Mouse (Mus musculus) hindbrain, embryonic 15.5 days (tissue): ENCODE measurements around the gene Mstn. TPM values are rescaled to one million over a fixed set of nuclear protein-coding genes. Genes with fewer than 3 reads are reported as not detected.

ENCODE experiments used
- ATAC-seq: fragments of 200-750 bp; cut with Nextera tagmentation; 2 replicates; pipeline ENCODE4 v1.8.0; 2017; ENCODE audit warnings: low read depth, moderate number of reproducible peaks, moderate TSS enrichment; ENCODE audit not compliant: low FRiP score
- H3K27ac ChIP-seq: fragments of 300-500 bp; sonication (generic); replicated peaks from 2 replicates; pipeline ENCODE4 v1.5.1; 2015; ENCODE audit warnings: mild to moderate bottlenecking, inconsistent platforms
- H3K27me3 ChIP-seq: fragments of 300-500 bp; sonication (generic); 2 replicates; pipeline ENCODE4 v1.6.1; 2015; ENCODE audit warnings: control low read depth, inconsistent platforms
- H3K36me3 ChIP-seq: fragments of 300-500 bp; sonication (generic); 2 replicates; pipeline ENCODE4 v1.6.1; 2015; ENCODE audit warnings: control low read depth, inconsistent platforms
- H3K4me1 ChIP-seq: fragments of 300-500 bp; sonication (generic); replicated peaks from 2 replicates; pipeline ENCODE4 v1.6.1; 2015; ENCODE audit warnings: control low read depth, inconsistent platforms
- H3K4me2 ChIP-seq: fragments of 300-500 bp; sonication (generic); 2 replicates; pipeline ENCODE4 v1.6.1; 2015; ENCODE audit warnings: moderate library complexity, mild to moderate bottlenecking, inconsistent platforms
- H3K4me3 ChIP-seq: fragments of 300-500 bp; sonication (generic); 2 replicates; pipeline ENCODE4 v1.5.1; 2015; ENCODE audit warnings: mild to moderate bottlenecking, inconsistent platforms
- H3K9ac ChIP-seq: fragments of 300-500 bp; sonication (generic); 2 replicates; pipeline ENCODE4 v1.6.1; 2015; ENCODE audit warnings: inconsistent platforms
- H3K9me3 ChIP-seq: fragments of 300-500 bp; sonication (generic); 2 replicates; pipeline ENCODE4 v1.6.1; 2016; ENCODE audit warnings: control low read depth, inconsistent platforms
- WGBS: fragments of 180-500 bp; shearing (Covaris S2); methylation state at CpG from one replicate; pipeline ENCODE4 v1.1.7; 2015; 5-methylcytosine and 5-hydroxymethylcytosine counted together
- polyA plus RNA-seq: library from polyadenylated mRNA; unstranded; fragments of >200 nt; fragmentation: Nextera tagmentation; extraction: Ambion mirVana; gene quantifications from 2 replicates; pipeline ENCODE4 v1.2.1, GENCODE M21; 2015

Gene Mstn
- polyA plus RNA-seq, 1 experiment from 2014 or later: 0.21 TPM

DNA sequence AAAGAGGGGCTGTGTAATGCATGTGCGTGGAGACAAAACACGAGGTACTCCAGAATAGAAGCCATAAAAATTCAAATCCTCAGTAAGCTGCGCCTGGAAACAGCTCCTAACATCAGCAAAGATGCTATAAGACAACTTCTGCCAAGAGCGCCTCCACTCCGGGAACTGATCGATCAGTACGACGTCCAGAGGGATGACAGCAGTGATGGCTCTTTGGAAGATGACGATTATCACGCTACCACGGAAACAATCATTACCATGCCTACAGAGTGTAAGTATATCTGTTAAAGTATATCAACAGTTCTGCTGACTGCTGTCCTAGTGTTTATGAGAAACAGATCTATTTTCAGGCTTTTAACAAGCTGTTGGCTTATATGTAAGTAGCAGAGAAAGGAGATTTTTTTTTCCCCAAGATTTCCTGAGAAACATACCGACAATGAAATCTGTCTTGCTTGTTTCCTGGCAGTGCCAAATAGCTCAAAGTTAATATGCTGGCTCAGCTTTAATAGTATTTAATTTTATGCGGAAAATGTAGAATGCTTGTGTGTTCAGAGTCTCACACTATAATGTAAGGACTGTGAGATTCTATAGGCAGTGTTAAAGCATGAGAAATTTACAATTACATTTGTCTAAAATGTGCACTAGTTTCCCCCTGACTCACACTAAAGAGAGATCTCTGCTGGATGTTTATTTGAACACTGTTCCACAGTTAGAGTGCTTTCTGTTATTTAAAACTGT is 600 bp downstream of the Mstn start:
- WGBS: 43% methylated on average over 13 of the region's 13 CpGs
- Histone ChIP-seq H3K9me3 (no peaks in the 10 kb centered on the region), H3K36me3 (no peaks in the 10 kb centered on the region), H3K27me3 (no peaks in the 10 kb centered on the region), H3K4me1 (peaks cover 14% of the 10 kb centered on the region), H3K4me3 (peak overlapping the region; percentile 7), H3K4me2 (peak overlapping the region; percentile 35), H3K9ac (no peak overlapping the region), H3K27ac (no peak overlapping the region)
- ATAC-seq: no peak

DNA sequence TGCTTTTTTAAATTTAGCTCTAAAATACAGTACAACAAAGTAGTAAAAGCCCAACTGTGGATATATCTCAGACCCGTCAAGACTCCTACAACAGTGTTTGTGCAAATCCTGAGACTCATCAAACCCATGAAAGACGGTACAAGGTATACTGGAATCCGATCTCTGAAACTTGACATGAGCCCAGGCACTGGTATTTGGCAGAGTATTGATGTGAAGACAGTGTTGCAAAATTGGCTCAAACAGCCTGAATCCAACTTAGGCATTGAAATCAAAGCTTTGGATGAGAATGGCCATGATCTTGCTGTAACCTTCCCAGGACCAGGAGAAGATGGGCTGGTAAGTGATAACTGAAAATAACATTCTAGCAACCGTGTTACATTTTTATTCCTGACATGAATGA is 2.5 kb downstream of the Mstn start:
- Histone ChIP-seq H3K36me3 (no peaks in the 10 kb centered on the region), H3K4me2 (no peak overlapping the region), H3K4me1 (peaks cover 14% of the 10 kb centered on the region), H3K9me3 (no peaks in the 10 kb centered on the region), H3K4me3 (no peak overlapping the region), H3K27ac (no peak overlapping the region), H3K9ac (no peak overlapping the region), H3K27me3 (no peaks in the 10 kb centered on the region)
- no peak for ATAC-seq
- 90% methylated on average over 4 of the region's 4 CpGs for WGBS

DNA sequence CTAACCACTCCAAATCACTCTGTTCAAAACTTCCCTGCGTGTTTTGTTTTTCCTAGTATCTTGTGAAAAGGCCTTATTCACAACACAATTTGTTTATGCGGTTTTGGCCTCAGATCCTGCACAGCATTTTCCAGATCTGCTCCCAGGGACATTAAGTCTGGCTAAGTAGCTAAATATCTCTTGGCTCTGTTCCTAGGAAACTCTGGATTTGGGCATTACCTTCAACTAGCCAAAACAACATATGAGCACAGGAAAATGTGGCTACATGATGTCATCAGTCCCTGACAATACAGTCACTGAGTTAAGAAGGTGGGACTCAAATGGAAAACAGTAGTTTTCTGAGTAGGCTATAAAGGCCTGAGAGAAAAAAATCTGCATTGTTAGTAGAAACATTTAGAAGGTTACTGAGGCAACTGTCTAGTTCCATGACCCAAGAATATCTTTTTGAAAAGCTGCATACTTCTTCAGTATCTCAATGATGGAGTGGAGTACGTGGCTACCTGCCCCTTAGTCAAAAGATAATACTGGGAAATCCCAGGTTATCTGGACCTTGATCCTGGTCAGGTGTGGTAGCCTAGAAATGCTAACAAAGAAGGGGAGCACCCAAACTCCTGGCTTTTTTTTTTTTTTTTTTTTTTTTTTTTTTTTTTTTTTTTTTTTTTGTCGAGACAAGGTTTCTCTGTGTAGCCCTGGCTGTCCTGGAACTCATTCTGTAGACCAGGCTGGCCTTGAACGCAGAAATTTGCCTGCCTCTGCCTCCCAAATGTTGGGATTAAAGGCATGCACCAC is 8.5 kb downstream of the Mstn start:
- 84% methylated on average over 5 of the region's 5 CpGs for WGBS
- H3K36me3 ChIP-seq: no peaks in the 10 kb centered on the region
- no peak overlapping the region for H3K4me3 ChIP-seq
- ATAC-seq: no peak
- no peak overlapping the region for H3K9ac ChIP-seq
- H3K4me2 ChIP-seq: no peak overlapping the region
- no peaks in the 10 kb centered on the region for H3K4me1 ChIP-seq
- H3K27ac ChIP-seq: no peak overlapping the region
- H3K9me3 ChIP-seq: no peaks in the 10 kb centered on the region
- no peaks in the 10 kb centered on the region for H3K27me3 ChIP-seq

DNA sequence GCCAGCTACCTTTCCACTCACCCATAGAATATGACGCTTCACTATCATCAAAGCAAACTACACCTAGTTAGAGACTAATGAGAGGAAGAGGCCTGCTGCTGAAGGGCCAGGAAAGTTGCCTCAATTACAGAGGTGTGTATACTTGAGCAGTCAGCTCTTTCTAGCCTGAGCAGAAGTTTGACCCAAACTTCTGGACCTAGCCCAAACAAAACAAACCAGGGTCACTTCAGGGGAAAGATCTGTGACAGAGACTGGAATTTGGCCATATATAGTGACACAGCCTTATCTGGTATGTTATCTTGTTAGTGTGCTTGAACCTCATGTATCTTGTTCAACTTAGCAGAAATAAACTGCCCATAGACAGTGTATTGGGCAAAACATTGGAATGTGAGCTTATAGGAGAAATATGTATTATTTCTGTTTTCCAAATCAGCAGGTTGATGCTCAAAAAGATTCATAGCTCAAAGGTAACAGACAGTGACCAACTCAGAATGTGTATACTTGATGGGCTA is 9.3 kb downstream of the Mstn start:
- no peaks in the 10 kb centered on the region for H3K27me3 ChIP-seq
- no peak for ATAC-seq
- no peaks in the 10 kb centered on the region for H3K36me3 ChIP-seq
- no peak overlapping the region for H3K4me2 ChIP-seq
- H3K4me3 ChIP-seq: no peak overlapping the region
- no peak overlapping the region for H3K9ac ChIP-seq
- H3K9me3 ChIP-seq: no peaks in the 10 kb centered on the region
- H3K27ac ChIP-seq: no peak overlapping the region
- H3K4me1 ChIP-seq: no peaks in the 10 kb centered on the region
- WGBS: 94% methylated on average over 1 of the region's 1 CpGs

DNA sequence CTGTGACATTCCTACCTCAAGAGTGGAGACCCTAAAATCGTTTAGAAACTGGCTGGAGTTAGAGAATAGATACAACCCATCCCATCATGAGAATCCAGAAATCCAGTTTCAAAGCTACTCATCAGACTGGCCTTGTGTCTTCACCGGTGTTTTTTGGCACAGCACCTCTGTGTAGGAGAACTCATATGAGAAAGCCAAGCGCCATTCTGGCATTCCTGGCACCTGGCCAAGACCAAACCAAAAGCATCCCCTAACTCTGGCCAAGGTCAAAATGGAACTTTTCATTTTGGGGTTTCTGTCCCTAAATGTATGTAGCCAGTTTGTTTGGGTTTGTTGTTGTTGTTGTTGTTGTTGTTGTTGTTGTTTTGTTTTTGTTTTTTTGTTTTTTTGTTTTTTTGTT is 15.2 kb downstream of the Mstn start:
- H3K27me3 ChIP-seq: no peaks in the 10 kb centered on the region
- H3K9me3 ChIP-seq: no peaks in the 10 kb centered on the region
- H3K4me3 ChIP-seq: no peak overlapping the region
- WGBS: 81% methylated on average over 3 of the region's 3 CpGs
- H3K4me1 ChIP-seq: no peaks in the 10 kb centered on the region
- H3K9ac ChIP-seq: no peak overlapping the region
- H3K4me2 ChIP-seq: no peak overlapping the region
- ATAC-seq: no peak
- no peak overlapping the region for H3K27ac ChIP-seq
- no peaks in the 10 kb centered on the region for H3K36me3 ChIP-seq

DNA sequence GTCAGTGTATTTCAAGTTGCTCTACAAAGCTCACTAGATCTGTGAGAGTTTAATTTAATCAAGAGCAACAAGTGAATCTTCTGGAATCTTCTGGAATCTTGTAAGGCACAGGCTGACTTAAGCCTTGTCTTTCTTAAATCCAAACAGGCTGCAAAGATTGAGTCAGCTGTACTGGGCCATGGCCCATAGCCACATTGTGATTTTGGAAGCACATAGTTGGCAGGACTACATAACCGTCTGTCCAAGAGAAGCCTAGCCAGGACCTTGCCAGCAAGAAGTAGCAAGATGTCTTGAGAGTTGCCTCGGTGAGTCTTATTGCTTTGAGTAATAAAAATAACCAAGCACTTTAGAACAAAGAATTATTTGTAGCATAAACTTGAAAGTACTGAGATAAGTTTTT is 18.4 kb downstream of the Mstn start:
- H3K4me2 ChIP-seq: no peak overlapping the region
- WGBS: 91% methylated on average over 2 of the region's 2 CpGs
- H3K9me3 ChIP-seq: no peaks in the 10 kb centered on the region
- no peaks in the 10 kb centered on the region for H3K27me3 ChIP-seq
- H3K9ac ChIP-seq: no peak overlapping the region
- no peaks in the 10 kb centered on the region for H3K36me3 ChIP-seq
- H3K27ac ChIP-seq: no peak overlapping the region
- no peak for ATAC-seq
- no peak overlapping the region for H3K4me3 ChIP-seq
- H3K4me1 ChIP-seq: no peaks in the 10 kb centered on the region

DNA sequence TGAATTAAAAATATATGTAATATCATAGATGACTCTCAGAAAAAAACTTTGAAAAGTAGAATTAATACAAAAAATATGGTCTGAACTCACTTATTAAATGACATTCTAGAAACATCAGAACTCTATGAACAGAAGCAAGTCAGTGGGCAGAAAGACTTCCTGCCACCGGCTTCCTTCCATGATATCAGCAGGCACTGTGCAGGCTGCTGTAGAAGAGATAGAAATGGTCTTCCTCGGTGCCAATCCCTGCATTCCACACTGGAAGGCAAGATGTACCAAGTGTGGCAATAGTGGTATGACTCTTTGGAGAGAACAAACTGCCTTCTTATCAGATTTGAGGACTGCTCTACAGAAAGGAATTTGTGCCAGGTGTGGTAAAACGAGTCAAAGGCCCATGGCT is 19.2 kb downstream of the Mstn start:
- H3K4me2 ChIP-seq: no peak overlapping the region
- H3K4me3 ChIP-seq: no peak overlapping the region
- no peaks in the 10 kb centered on the region for H3K9me3 ChIP-seq
- H3K27me3 ChIP-seq: no peaks in the 10 kb centered on the region
- H3K9ac ChIP-seq: no peak overlapping the region
- no peak overlapping the region for H3K27ac ChIP-seq
- no peak for ATAC-seq
- WGBS: 87% methylated on average over 3 of the region's 3 CpGs
- no peaks in the 10 kb centered on the region for H3K4me1 ChIP-seq
- H3K36me3 ChIP-seq: no peaks in the 10 kb centered on the region

DNA sequence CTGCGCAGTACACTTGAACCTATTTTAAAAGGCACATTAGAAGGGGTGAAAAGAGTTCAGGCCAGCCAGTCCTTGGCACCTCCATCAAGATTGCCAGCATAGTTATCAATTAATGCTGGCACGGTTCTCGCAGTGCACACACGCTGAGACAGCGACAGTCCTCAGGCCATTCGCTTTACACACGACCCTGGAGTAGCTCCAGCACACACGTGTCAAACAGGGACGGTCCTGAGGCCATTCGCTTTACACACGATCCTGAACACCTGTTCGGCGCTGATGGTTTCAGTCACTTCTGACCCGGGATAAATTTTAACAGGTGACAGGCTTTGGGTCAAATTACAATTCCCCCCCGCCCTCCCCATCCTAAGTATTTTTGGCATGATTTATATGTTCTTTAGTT is 23.8 kb downstream of the Mstn start:
- H3K27ac ChIP-seq: no peak overlapping the region
- no peaks in the 10 kb centered on the region for H3K36me3 ChIP-seq
- no peaks in the 10 kb centered on the region for H3K9me3 ChIP-seq
- WGBS: 79% methylated on average over 15 of the region's 15 CpGs
- no peaks in the 10 kb centered on the region for H3K27me3 ChIP-seq
- H3K4me3 ChIP-seq: no peak overlapping the region
- no peaks in the 10 kb centered on the region for H3K4me1 ChIP-seq
- no peak overlapping the region for H3K9ac ChIP-seq
- no peak for ATAC-seq
- H3K4me2 ChIP-seq: no peak overlapping the region

DNA sequence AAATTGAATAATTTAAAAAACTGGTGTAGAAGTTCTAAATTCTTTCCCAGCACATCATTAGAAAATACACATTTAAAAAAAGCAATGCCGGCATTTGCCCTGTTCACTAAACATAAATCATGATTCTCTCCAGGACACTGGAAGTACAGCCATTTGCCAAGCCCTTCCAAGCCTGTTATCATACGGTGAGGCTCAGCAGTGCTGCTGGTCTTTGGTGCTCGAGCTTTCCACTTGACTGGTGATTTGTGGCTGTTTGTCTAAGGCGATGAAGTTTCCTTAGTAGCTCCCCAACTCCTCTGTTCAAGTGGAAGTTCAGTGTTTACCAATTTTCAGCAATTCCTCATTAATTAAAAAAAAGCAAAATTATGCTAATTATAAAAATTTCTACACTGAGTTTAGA is 24.6 kb downstream of the Mstn start:
- H3K27ac ChIP-seq: no peak overlapping the region
- H3K4me1 ChIP-seq: no peaks in the 10 kb centered on the region
- no peaks in the 10 kb centered on the region for H3K27me3 ChIP-seq
- H3K9me3 ChIP-seq: no peaks in the 10 kb centered on the region
- WGBS: 55% methylated on average over 4 of the region's 4 CpGs
- H3K36me3 ChIP-seq: no peaks in the 10 kb centered on the region
- ATAC-seq: no peak
- H3K4me2 ChIP-seq: no peak overlapping the region
- H3K4me3 ChIP-seq: no peak overlapping the region
- no peak overlapping the region for H3K9ac ChIP-seq

DNA sequence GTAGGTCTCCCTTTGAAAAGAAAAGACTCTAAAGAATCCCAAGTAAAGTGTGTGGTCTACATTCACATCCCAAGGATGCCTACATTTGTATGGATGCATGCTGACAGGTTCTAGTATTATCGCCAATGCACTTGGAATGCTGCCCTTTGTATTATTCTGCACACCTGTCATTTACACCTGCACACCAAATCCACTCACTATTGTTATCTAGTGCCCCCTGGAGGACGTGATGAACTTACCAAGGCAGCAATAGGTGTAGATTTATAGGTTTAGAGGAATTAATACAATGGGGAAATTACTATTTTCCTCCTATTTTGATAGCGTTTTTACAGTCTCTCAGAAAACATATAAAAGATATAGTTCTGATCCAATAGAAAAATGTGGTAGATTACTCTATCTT is 31.7 kb downstream of the Mstn start:
- no peak overlapping the region for H3K4me3 ChIP-seq
- H3K9ac ChIP-seq: no peak overlapping the region
- H3K27me3 ChIP-seq: no peaks in the 10 kb centered on the region
- no peak overlapping the region for H3K27ac ChIP-seq
- no peak overlapping the region for H3K4me2 ChIP-seq
- no peaks in the 10 kb centered on the region for H3K4me1 ChIP-seq
- 44% methylated on average over 3 of the region's 3 CpGs for WGBS
- ATAC-seq: no peak
- H3K36me3 ChIP-seq: no peaks in the 10 kb centered on the region
- H3K9me3 ChIP-seq: no peaks in the 10 kb centered on the region

DNA sequence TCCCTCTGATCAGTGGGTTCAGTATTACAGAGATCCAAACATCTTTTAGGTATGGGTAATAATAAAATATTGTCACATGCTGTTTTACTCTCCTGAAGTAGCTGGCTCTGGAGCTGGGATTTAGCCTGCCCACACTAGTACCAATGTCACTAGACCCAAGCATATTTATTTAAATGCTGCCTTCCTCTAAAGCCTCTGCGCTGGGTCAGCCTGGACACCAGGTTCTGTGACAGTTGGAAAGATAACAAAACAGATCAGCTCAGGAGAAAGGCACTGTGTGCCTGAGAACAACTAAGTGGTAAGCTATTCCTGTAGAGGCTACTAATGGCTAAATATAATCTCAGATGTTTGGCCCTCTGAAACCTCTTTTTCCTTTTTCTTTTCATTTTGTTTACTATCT is 49.1 kb downstream of the Mstn start:
- H3K4me2 ChIP-seq: no peak overlapping the region
- no peaks in the 10 kb centered on the region for H3K4me1 ChIP-seq
- 94% methylated on average over 1 of the region's 1 CpGs for WGBS
- H3K27me3 ChIP-seq: no peaks in the 10 kb centered on the region
- no peaks in the 10 kb centered on the region for H3K9me3 ChIP-seq
- ATAC-seq: no peak
- H3K4me3 ChIP-seq: no peak overlapping the region
- no peak overlapping the region for H3K27ac ChIP-seq
- no peaks in the 10 kb centered on the region for H3K36me3 ChIP-seq
- no peak overlapping the region for H3K9ac ChIP-seq
